ENCODE assay signal across 10 mouse cellular contexts in the genomic region with DNA sequence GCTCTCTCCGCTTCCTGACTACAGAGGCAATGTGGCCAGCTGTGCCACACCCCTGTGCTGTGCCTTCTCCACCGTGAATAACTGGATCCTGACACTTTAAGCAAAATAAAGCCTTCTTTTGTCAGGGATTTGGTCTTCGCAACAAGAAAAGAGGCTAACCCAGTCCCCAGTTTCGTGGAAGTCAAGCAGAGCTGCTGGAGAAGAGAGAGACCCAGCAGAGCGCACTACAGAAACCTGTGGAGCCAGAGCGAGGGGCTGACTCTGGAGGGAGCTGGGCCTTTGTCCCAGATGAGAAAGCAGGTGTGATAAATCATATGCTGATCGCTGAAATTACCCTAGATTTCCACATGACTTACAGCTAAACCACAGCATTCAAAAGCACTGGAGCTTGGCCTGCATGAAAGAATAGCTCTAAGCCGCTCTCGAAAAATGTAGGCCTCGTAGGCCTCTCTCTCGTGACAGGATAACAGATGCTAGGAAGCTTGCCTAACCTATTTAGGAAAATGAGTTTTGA. TPM values are rescaled to one million over a fixed set of nuclear protein-coding genes. Genes with fewer than 3 reads are reported as not detected.
A peak's percentile ranks its signal among the peaks of the same experiment; 100 is the strongest.
DNase-seq lines count a peak whose midpoint lies in the region; ATAC-seq and TF ChIP-seq lines count a peak whose summit lies in the region.
"Had no signal": no experiment of that assay in that cellular context is flagged by ENCODE, and none has a peak within 500 bp of the region (broad histone marks: within the 10 kb centered on the region; RNA-seq: fewer than 3 reads in every experiment).

No protein-coding gene starts in this region.

- no peaks in the 10 kb centered on the region for H3K9me3 ChIP-seq in midbrain, embryonic 16.5 days (replicated peaks; ENCODE audit: control insufficient read depth, low read length, poor library complexity, severe bottlenecking)
- H3K9me3 ChIP-seq: G1E; megakaryocyte, embryonic 14.5 days had no signal

- no peaks in the 10 kb centered on the region for H3K36me3 ChIP-seq in spleen, adult 2 months (ENCODE audit: control insufficient read depth, insufficient read depth, low read length)
- no peaks in the 10 kb centered on the region for H3K36me3 ChIP-seq in midbrain, embryonic 16.5 days (ENCODE audit: control insufficient read depth, insufficient read depth, low read length)
- H3K36me3 ChIP-seq: G1E had no signal

- H3K4me2 ChIP-seq in midbrain, embryonic 16.5 days (ENCODE audit: low read length) = no peak overlapping the region

- WGBS in spleen, adult 2 months = 39% methylated on average over 11 of the region's 11 CpGs
- WGBS in midbrain, embryonic 16.5 days = 20% methylated on average over 11 of the region's 11 CpGs

- peak; percentile 29 to 51 for DNase-seq in spleen, adult 2 months (ENCODE audit: low read depth in 1 of 2, low spot score in 2 of 2)
- DNase-seq in spleen, postnatal 10 days (ENCODE audit: low spot score in 2 of 2) = no peak
- DNase-seq in forelimb bud, embryonic 11.5 days (ENCODE audit: low read depth, low spot score) = peak; percentile 31
- no peak for DNase-seq in cerebellum, postnatal 25 days
- no peak for DNase-seq in adrenal gland, adult (ENCODE audit: inconsistent age in 2 of 2, low spot score in 1 of 2)
- no peak for DNase-seq in frontal cortex, postnatal 36 days (ENCODE audit: low spot score in 2 of 2)

- peak overlapping the region; percentile 63 for H3K27ac ChIP-seq in spleen, adult 2 months (ENCODE audit: insufficient read depth, low read length)
- H3K27ac ChIP-seq in midbrain, embryonic 16.5 days (ENCODE audit: low read length) = no peak overlapping the region; the same call in 1 of the 2 replicates

- peaks cover 22% of the 10 kb centered on the region; the same call in 1 of the 2 replicates for H3K4me1 ChIP-seq in spleen, adult 2 months (ENCODE audit: control insufficient read depth, insufficient read depth, insufficient read length)
- peaks cover 3% of the 10 kb centered on the region; the same call in 1 of the 2 replicates for H3K4me1 ChIP-seq in midbrain, embryonic 16.5 days (ENCODE audit: control insufficient read depth, insufficient read depth, low read length)

- H3K9ac ChIP-seq in midbrain, embryonic 16.5 days (ENCODE audit: low read depth, low read length) = no peak overlapping the region

- ATAC-seq in midbrain, embryonic 16.5 days = peak; percentile 34; the same call in 1 of the 2 replicates
- ATAC-seq in erythroid progenitor cell, adult 5-6 weeks (replicated peaks; ENCODE audit: low FRiP score, poor library complexity, severe bottlenecking) = no peak

- no peak overlapping the region for H3K4me3 ChIP-seq in spleen, adult 2 months (ENCODE audit: extremely low read depth, insufficient read depth, insufficient read length)
- H3K4me3 ChIP-seq in midbrain, embryonic 16.5 days (ENCODE audit: low read depth, low read length) = no peak overlapping the region
- H3K4me3 ChIP-seq: megakaryocyte, embryonic 14.5 days had no signal

- TF ChIP-seq CTCF in spleen, adult 2 months (IDR thresholded peaks at IDR 0.05; ENCODE audit: extremely low read depth, insufficient read depth, insufficient read length, insufficient replicate concordance) = no peak

- no peaks in the 10 kb centered on the region for H3K27me3 ChIP-seq in spleen, adult 2 months (ENCODE audit: control insufficient read depth, insufficient read depth, low read length)
- no peaks in the 10 kb centered on the region for H3K27me3 ChIP-seq in midbrain, embryonic 16.5 days (ENCODE audit: control insufficient read depth, insufficient read depth, low read depth, low read length)

- TF ChIP-seq POLR2A in spleen, adult 2 months (IDR thresholded peaks at IDR 0.05; ENCODE audit: low read depth, low read length) = no peak

RNA-seq across cellular contexts. Expression of a gene that starts 16.9 kb away (rescaled TPM):
- polyA plus RNA-seq in spleen, adult 2 months (2012; rRNA removed) = 4.0 and 5.7 TPM in 2 replicates
- 1.9 and 2.5 TPM in 2 replicates for polyA plus RNA-seq in midbrain, embryonic 16.5 days (2015; fragmentation: Nextera tagmentation; extraction: Ambion mirVana)
- total RNA-seq in erythroid progenitor cell, adult 5-6 weeks (2015; ENCODE audit: low replicate concordance) = 1.3 and 1.4 TPM in 2 replicates
- 0.90 and 1.1 TPM in 2 replicates for total RNA-seq in erythroid progenitor cell, adult 5-6 weeks (2017; ENCODE audit: low replicate concordance)

RNA-seq across cellular contexts. Expression of a gene that starts 38.6 kb away (rescaled TPM):
- 21.7 and 23.5 TPM in 2 replicates for polyA plus RNA-seq in spleen, adult 2 months (2012; rRNA removed)
- 22.3 and 25.9 TPM in 2 replicates for polyA plus RNA-seq in midbrain, embryonic 16.5 days (2015; fragmentation: Nextera tagmentation; extraction: Ambion mirVana)
- 17.2 and 28.8 TPM in 2 replicates for total RNA-seq in erythroid progenitor cell, adult 5-6 weeks (2015; ENCODE audit: low replicate concordance)
- 15.1 and 16.4 TPM in 2 replicates for total RNA-seq in erythroid progenitor cell, adult 5-6 weeks (2017; ENCODE audit: low replicate concordance)

Comparison
In these comparisons a context has a peak if more than half of its experiments do, and no peak if none do; other contexts are left out.
1. DNase-seq: peak in spleen, adult 2 months (2 of 2) and forelimb bud, embryonic 11.5 days (single experiment); none in spleen, postnatal 10 days (0 of 2), cerebellum, postnatal 25 days (0 of 2), adrenal gland, adult (0 of 2) and frontal cortex, postnatal 36 days (0 of 2).